Mouse (Mus musculus) midbrain, postnatal 0 days (tissue): ENCODE results near the gene Marcks. TPM values are rescaled to one million over a fixed set of nuclear protein-coding genes. Genes with fewer than 3 reads are reported as not detected.
"Not testable (repeated sequence)": the region's sequence is repeated elsewhere in the genome, so short reads cannot be mapped to it uniquely, and the experiment has no call there.

Experiments
- ATAC-seq: fragments of 200-750 bp; cut with Nextera tagmentation; 2 replicates; pipeline ENCODE4 v1.8.0; 2017; ENCODE audit warnings: moderate number of reproducible peaks, mild to moderate bottlenecking, moderate TSS enrichment, moderate library complexity; ENCODE audit not compliant: low FRiP score
- DNase-seq: peaks from one replicate; pipeline ENCODE4 v3.0.0-alpha.2; 2015; ENCODE audit warnings: low spot score
- H3K27ac ChIP-seq: fragments of 300-500 bp; sonication (generic); 2 replicates; pipeline ENCODE4 v1.5.1; 2014; ENCODE audit warnings: low read depth, mild to moderate bottlenecking, low read length, mixed read lengths
- H3K27me3 ChIP-seq: fragments of 300-500 bp; sonication (generic); 2 replicates; pipeline ENCODE4 v1.6.1; 2014; ENCODE audit warnings: low read length, control low read depth, mixed read lengths; ENCODE audit not compliant: insufficient read depth
- H3K36me3 ChIP-seq: fragments of 300-500 bp; sonication (generic); 2 replicates; pipeline ENCODE4 v1.6.1; 2014; ENCODE audit warnings: low read length, control low read depth, mixed read lengths; ENCODE audit not compliant: insufficient read depth
- H3K4me1 ChIP-seq: fragments of 300-500 bp; sonication (generic); 2 replicates; pipeline ENCODE4 v1.6.1; 2014; ENCODE audit warnings: mild to moderate bottlenecking, control low read depth, antibody characterized with exemption, low read length, mixed read lengths; ENCODE audit not compliant: insufficient read depth
- H3K4me2 ChIP-seq: fragments of 300-500 bp; sonication (generic); 2 replicates; pipeline ENCODE4 v1.6.1; 2014; ENCODE audit warnings: low read depth, mild to moderate bottlenecking, low read length, mixed read lengths; ENCODE audit not compliant: poor library complexity, severe bottlenecking
- H3K4me3 ChIP-seq: fragments of 300-500 bp; sonication (generic); 2 replicates; pipeline ENCODE4 v1.5.1; 2014; ENCODE audit warnings: low read depth, mild to moderate bottlenecking, low read length, moderate library complexity
- H3K9ac ChIP-seq: fragments of 300-500 bp; sonication (generic); replicated peaks from 2 replicates; pipeline ENCODE4 v1.6.1; 2014; ENCODE audit warnings: mild to moderate bottlenecking, low read length, moderate library complexity, mixed read lengths; ENCODE audit not compliant: poor library complexity, severe bottlenecking
- H3K9me3 ChIP-seq: fragments of 300-500 bp; sonication (generic); 2 replicates; pipeline ENCODE4 v1.6.1; 2016; ENCODE audit warnings: low read length, control low read depth
- CTCF ChIP-seq: IDR thresholded peaks from 2 replicates; pipeline ENCODE4 v1.5.1; 2016; ENCODE audit warnings: antibody characterized with exemption, mild to moderate bottlenecking
- WGBS: fragments of 180-500 bp; shearing (Covaris S2); extraction: QIAGEN DNeasy Blood & Tissue Kit; methylation state at CpG from one replicate; pipeline ENCODE4 v1.1.7; 2014; 5-methylcytosine and 5-hydroxymethylcytosine counted together
- polyA plus RNA-seq: library from polyadenylated mRNA; unstranded; fragments of >200 nt; fragmentation: Nextera tagmentation; extraction: Ambion mirVana; gene quantifications from 2 replicates; pipeline ENCODE4 v1.2.1, GENCODE M21; 2015
- total RNA-seq: library from RNA; depleted of rRNA; stranded (reverse); fragments of >200 nt; gene quantifications from 2 replicates; pipeline ENCODE4 v1.2.3, GENCODE M21; 2014; rRNA removed

Marcks gene
- total and polyA plus RNA-seq, 2 experiments from 2014 or later, result 265 to 488 TPM

GRCm38 (mm10) chr10:37095803-37096202 is 42.9 kb downstream of the Marcks start:
- ATAC-seq (no peak), DNase-seq (no peak)
- TF ChIP-seq CTCF, result no peak
- Histone ChIP-seq H3K27me3 (no peaks in the 10 kb centered on the region), H3K27ac (no peak overlapping the region), H3K4me3 (no peak overlapping the region), H3K9ac (no peak overlapping the region), H3K9me3 (no peaks in the 10 kb centered on the region), H3K36me3 (no peaks in the 10 kb centered on the region), H3K4me1 (no peaks in the 10 kb centered on the region), H3K4me2 (no peak overlapping the region)
- 84% methylated on average over 6 of the region's 6 CpGs for WGBS

- H3K4me3 ChIP-seq, result no peak overlapping the region
- no peak overlapping the region for H3K27ac ChIP-seq
- H3K4me1 ChIP-seq, result no peaks in the 10 kb centered on the region
- no peak for ATAC-seq
- H3K9me3 ChIP-seq, result no peaks in the 10 kb centered on the region
- TF ChIP-seq CTCF, result no peak
- DNase-seq, result no peak
- H3K27me3 ChIP-seq, result no peaks in the 10 kb centered on the region
- no peak overlapping the region for H3K9ac ChIP-seq
- H3K4me2 ChIP-seq, result no peak overlapping the region
- H3K36me3 ChIP-seq, result no peaks in the 10 kb centered on the region
These were observed 45.4 kb downstream of the Marcks start for GRCm38 (mm10) chr10:37093306-37093705.

- no peak overlapping the region for H3K4me2 ChIP-seq
- H3K9ac ChIP-seq, result no peak overlapping the region
- H3K4me3 ChIP-seq, result no peak overlapping the region
- H3K27ac ChIP-seq, result no peak overlapping the region
- DNase-seq (no peak), ATAC-seq (no peak)
- H3K4me1 ChIP-seq, result no peaks in the 10 kb centered on the region
- WGBS, result 90% methylated on average over 3 of the region's 3 CpGs
- H3K27me3 ChIP-seq, result no peaks in the 10 kb centered on the region
- H3K36me3 ChIP-seq, result no peaks in the 10 kb centered on the region
- TF ChIP-seq CTCF, result no peak
- H3K9me3 ChIP-seq, result no peaks in the 10 kb centered on the region
These were observed 48.3 kb downstream of the Marcks start for GRCm38 (mm10) chr10:37090411-37090810.

- H3K4me1 ChIP-seq, H3K9me3 ChIP-seq, H3K36me3 ChIP-seq, DNase-seq, ATAC-seq, H3K4me3 ChIP-seq, H3K4me2 ChIP-seq, H3K27me3 ChIP-seq, H3K9ac ChIP-seq, H3K27ac ChIP-seq: not testable (repeated sequence)
- WGBS, result 84% methylated on average over 2 of the region's 2 CpGs
These were observed 54.6 kb downstream of the Marcks start for GRCm38 (mm10) chr10:37084071-37084470.

Other genes with a start within 250 kb of the Marcks start
- gene Hdac2, start 164.4 kb downstream of the Marcks start, total RNA-seq, result 153 and 177 TPM in 2 replicates
- 201 and 208 TPM in 2 replicates for gene Hdac2, start 164.4 kb downstream of the Marcks start, polyA plus RNA-seq